25 mouse cellular contexts compared by ENCODE assay signal in genomic region chr15:6445135-6445534, GRCm38 (mm10). TPM values are rescaled to one million over a fixed set of nuclear protein-coding genes. Genes with fewer than 3 reads are reported as not detected.
"Had no signal": no experiment of that assay in that cellular context is flagged by ENCODE, and none has a peak within 500 bp of the region (broad histone marks: within the 10 kb centered on the region; RNA-seq: fewer than 3 reads in every experiment).

TSS of gene C9 (plus strand) at chr15:6445327.

- H3K4me2 ChIP-seq: limb, embryonic 12.5 days; limb, embryonic 15.5 days; lung, embryonic 15.5 days; midbrain, embryonic 13.5 days had no signal

- H3K36me3 ChIP-seq: limb, embryonic 12.5 days; lung, embryonic 15.5 days; midbrain, embryonic 10.5 days; midbrain, embryonic 13.5 days had no signal

- ATAC-seq: midbrain, embryonic 13.5 days had no signal

- DNase-seq: kidney, adult 18-20 months; kidney, postnatal 36 days; left cerebral cortex, postnatal 4 days; lung, adult 18-20 months; lung, postnatal 10 days; lung, postnatal 36 days; thymus, adult 2 months; thymus, postnatal 14 days had no signal

- H3K9me3 ChIP-seq: limb, embryonic 12.5 days; limb, embryonic 15.5 days; lung, embryonic 15.5 days; megakaryocyte, embryonic 14.5 days; midbrain, embryonic 10.5 days; midbrain, embryonic 13.5 days had no signal

- H3K4me3 ChIP-seq: limb, embryonic 12.5 days; limb, embryonic 15.5 days; lung, embryonic 15.5 days; megakaryocyte, embryonic 14.5 days; midbrain, embryonic 10.5 days; midbrain, embryonic 13.5 days had no signal

- H3K27ac ChIP-seq: kidney, postnatal 0 days; limb, embryonic 12.5 days; limb, embryonic 15.5 days; lung, embryonic 15.5 days; midbrain, embryonic 10.5 days; midbrain, embryonic 13.5 days had no signal

- H3K27me3 ChIP-seq: limb, embryonic 12.5 days; limb, embryonic 15.5 days; lung, embryonic 15.5 days; midbrain, embryonic 13.5 days had no signal

- H3K9ac ChIP-seq: limb, embryonic 12.5 days; limb, embryonic 15.5 days; lung, embryonic 15.5 days; midbrain, embryonic 13.5 days had no signal

RNA-seq across cellular contexts. Expression of gene C9, which starts in this region (rescaled TPM):
- total RNA-seq: layer of hippocampus, adult 18-20 months; layer of hippocampus, postnatal 14 days; left cerebral cortex, adult 8-10 months; left cerebral cortex, postnatal 14 days; left cerebral cortex, postnatal 4 days; midbrain, postnatal 0 days had no signal
- polyA plus RNA-seq: kidney, embryonic 14.5 days; limb, embryonic 12.5 days; limb, embryonic 15.5 days; lung, embryonic 15.5 days; midbrain, embryonic 10.5 days; midbrain, embryonic 13.5 days; midbrain, postnatal 0 days; neural tube, embryonic 11.5 days; neural tube, embryonic 14.5 days; small intestine, adult 2 months; spleen, adult 2 months; thymus, adult 2 months had no signal
